22 mouse cellular contexts compared by ENCODE assay signal in the genomic region with DNA sequence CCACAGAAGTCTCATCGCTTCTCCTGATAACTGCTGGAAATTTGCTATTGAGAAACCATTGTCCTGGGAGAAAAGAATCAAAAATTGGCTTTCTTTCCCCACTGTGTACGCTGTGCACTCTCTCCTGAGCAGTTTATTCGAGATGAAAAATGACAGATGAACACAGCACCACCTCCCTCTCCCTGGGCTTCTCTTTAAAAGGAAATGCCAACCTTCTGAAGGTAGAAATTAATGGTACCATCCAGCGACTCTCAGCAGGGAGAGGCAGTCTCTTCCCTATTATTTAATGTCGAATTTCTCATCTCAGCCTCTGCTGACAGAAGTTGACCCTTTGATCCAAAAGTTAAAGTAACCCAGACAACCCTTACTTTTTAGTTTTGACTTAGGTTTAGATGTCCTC. TPM values are rescaled to one million over a fixed set of nuclear protein-coding genes. Genes with fewer than 3 reads are reported as not detected.
DNase-seq lines count a peak whose midpoint lies in the region; ATAC-seq and TF ChIP-seq lines count a peak whose summit lies in the region.
"Had no signal": no experiment of that assay in that cellular context is flagged by ENCODE, and none has a peak within 500 bp of the region (broad histone marks: within the 10 kb centered on the region; RNA-seq: fewer than 3 reads in every experiment).

No protein-coding gene starts in this region.

- no peaks in the 10 kb centered on the region for H3K36me3 ChIP-seq in forebrain, embryonic 13.5 days (ENCODE audit: poor library complexity, severe bottlenecking)
- no peaks in the 10 kb centered on the region for H3K36me3 ChIP-seq in forebrain, embryonic 11.5 days (ENCODE audit: control insufficient read depth, insufficient read depth, low read length)
- no peaks in the 10 kb centered on the region for H3K36me3 ChIP-seq in midbrain, embryonic 11.5 days (ENCODE audit: control insufficient read depth, insufficient read depth, low read length)
- no peaks in the 10 kb centered on the region for H3K36me3 ChIP-seq in midbrain, postnatal 0 days (ENCODE audit: insufficient read depth, low read length)
- no peaks in the 10 kb centered on the region for H3K36me3 ChIP-seq in E14TG2a.4 (ENCODE audit: insufficient read depth, low read length)
- H3K36me3 ChIP-seq in midbrain, embryonic 16.5 days (ENCODE audit: control insufficient read depth, insufficient read depth, low read length) = no peaks in the 10 kb centered on the region
- H3K36me3 ChIP-seq: embryonic facial prominence, embryonic 13.5 days; heart, embryonic 15.5 days had no signal

- H3K4me2 ChIP-seq in forebrain, embryonic 13.5 days = 0 out of 2 replicates have a peak overlapping the region, but pooled peaks have one; percentile 24
- H3K4me2 ChIP-seq in forebrain, embryonic 11.5 days (ENCODE audit: low read depth, low read length, severe bottlenecking) = no peak overlapping the region
- H3K4me2 ChIP-seq in midbrain, embryonic 11.5 days = no peak overlapping the region
- no peak overlapping the region for H3K4me2 ChIP-seq in midbrain, postnatal 0 days (ENCODE audit: low read depth, low read length, poor library complexity, severe bottlenecking)
- H3K4me2 ChIP-seq in midbrain, embryonic 16.5 days (ENCODE audit: low read length) = no peak overlapping the region
- H3K4me2 ChIP-seq: embryonic facial prominence, embryonic 13.5 days; heart, embryonic 11.5 days; heart, embryonic 15.5 days had no signal

- H3K27ac ChIP-seq in forebrain, embryonic 13.5 days = peak overlapping the region; percentile 55
- no peak overlapping the region for H3K27ac ChIP-seq in forebrain, embryonic 11.5 days (ENCODE audit: low read depth, low read length)
- no peak overlapping the region for H3K27ac ChIP-seq in midbrain, embryonic 11.5 days (ENCODE audit: low read depth, low read length)
- H3K27ac ChIP-seq in midbrain, postnatal 0 days (ENCODE audit: low read depth, low read length) = no peak overlapping the region
- H3K27ac ChIP-seq in midbrain, embryonic 16.5 days (ENCODE audit: low read length) = peak overlapping the region; percentile 71
- H3K27ac ChIP-seq: embryonic facial prominence, embryonic 13.5 days; heart, adult 2 months; heart, embryonic 15.5 days; hindbrain, postnatal 0 days had no signal

- H3K4me1 ChIP-seq in forebrain, embryonic 13.5 days = peaks cover 23% of the 10 kb centered on the region
- H3K4me1 ChIP-seq in forebrain, embryonic 11.5 days (replicated peaks; ENCODE audit: control insufficient read depth, insufficient read depth, low read length) = peaks cover 5% of the 10 kb centered on the region; the same call in 1 of the 2 replicates
- H3K4me1 ChIP-seq in midbrain, embryonic 11.5 days (ENCODE audit: control insufficient read depth, insufficient read depth, low read length) = 0 out of 2 replicates have a peak, but pooled peaks cover 4% of the 10 kb centered on the region
- H3K4me1 ChIP-seq in midbrain, postnatal 0 days (ENCODE audit: insufficient read depth, low read length) = no peaks in the 10 kb centered on the region
- peaks cover 40% of the 10 kb centered on the region for H3K4me1 ChIP-seq in E14TG2a.4 (replicated peaks; ENCODE audit: low read depth, low read length)
- H3K4me1 ChIP-seq in midbrain, embryonic 16.5 days (ENCODE audit: control insufficient read depth, insufficient read depth, low read length) = peaks cover 6% of the 10 kb centered on the region

- DNase-seq in forebrain, embryonic 11.5 days (ENCODE audit: low spot score) = no peak
- peak; percentile 73 for DNase-seq in midbrain, embryonic 11.5 days (ENCODE audit: low spot score, missing footprints)
- no peak for DNase-seq in midbrain, postnatal 0 days (ENCODE audit: low spot score)
- DNase-seq: adrenal gland, postnatal 14 days; cerebellum, adult 11-12 months; cerebellum, adult 9-10 months; gastrocnemius, postnatal 14 days; heart, adult 2 months had no signal

- no peak for TF ChIP-seq CTCF in midbrain, postnatal 0 days (IDR thresholded peaks at IDR 0.05)
- no peak for TF ChIP-seq CTCF in E14TG2a.4 (conservative IDR thresholded peaks at IDR 0.05; ENCODE audit: low read length)

- peak; percentile 46 for ATAC-seq in forebrain, embryonic 13.5 days
- ATAC-seq in forebrain, embryonic 11.5 days (replicated peaks; ENCODE audit: low FRiP score) = no peak
- ATAC-seq in midbrain, embryonic 11.5 days (ENCODE audit: low FRiP score) = no peak
- no peak for ATAC-seq in midbrain, postnatal 0 days (ENCODE audit: low FRiP score)
- no peak; the same call in 1 of the 2 replicates for ATAC-seq in midbrain, embryonic 16.5 days
- no peak for ATAC-seq in erythroblast, adult 5-6 weeks (replicated peaks; ENCODE audit: low FRiP score, poor library complexity, severe bottlenecking)
- ATAC-seq: activated CD4-positive, CD25-positive, alpha-beta regulatory T cell, adult 4 months; hindbrain, postnatal 0 days; Patski had no signal

- H3K27me3 ChIP-seq in forebrain, embryonic 13.5 days = no peaks in the 10 kb centered on the region
- no peaks in the 10 kb centered on the region for H3K27me3 ChIP-seq in forebrain, embryonic 11.5 days (ENCODE audit: control insufficient read depth, insufficient read depth, low read length)
- no peaks in the 10 kb centered on the region for H3K27me3 ChIP-seq in midbrain, embryonic 11.5 days (ENCODE audit: control insufficient read depth, insufficient read depth, low read length)
- no peaks in the 10 kb centered on the region for H3K27me3 ChIP-seq in midbrain, postnatal 0 days (ENCODE audit: insufficient read depth, low read length)
- 0 out of 2 replicates have a peak, but pooled peaks cover 2% of the 10 kb centered on the region for H3K27me3 ChIP-seq in E14TG2a.4 (ENCODE audit: insufficient read depth, low read length)
- H3K27me3 ChIP-seq in midbrain, embryonic 16.5 days (ENCODE audit: control insufficient read depth, insufficient read depth, low read depth, low read length) = no peaks in the 10 kb centered on the region
- H3K27me3 ChIP-seq: embryonic facial prominence, embryonic 13.5 days; heart, embryonic 15.5 days; Patski had no signal

- WGBS in forebrain, embryonic 13.5 days = 58% methylated on average over 5 of the region's 5 CpGs
- WGBS in forebrain, embryonic 11.5 days = 70% methylated on average over 5 of the region's 5 CpGs
- 76% methylated on average over 5 of the region's 5 CpGs for WGBS in midbrain, embryonic 11.5 days
- WGBS in midbrain, postnatal 0 days = 58% methylated on average over 5 of the region's 5 CpGs
- 54% methylated on average over 5 of the region's 5 CpGs for WGBS in midbrain, embryonic 16.5 days

- H3K4me3 ChIP-seq in forebrain, embryonic 13.5 days = no peak overlapping the region
- H3K4me3 ChIP-seq in forebrain, embryonic 11.5 days (ENCODE audit: low read depth, low read length) = no peak overlapping the region
- no peak overlapping the region for H3K4me3 ChIP-seq in midbrain, embryonic 11.5 days (ENCODE audit: low read depth, low read length)
- no peak overlapping the region for H3K4me3 ChIP-seq in midbrain, postnatal 0 days (ENCODE audit: low read depth, low read length)
- H3K4me3 ChIP-seq in E14TG2a.4 (replicated peaks; ENCODE audit: low read length) = 0 out of 2 replicates have a peak overlapping the region, but pooled peaks have one; percentile 26
- no peak overlapping the region for H3K4me3 ChIP-seq in midbrain, embryonic 16.5 days (ENCODE audit: low read depth, low read length)
- H3K4me3 ChIP-seq: embryonic facial prominence, embryonic 13.5 days; heart, adult 2 months; heart, embryonic 15.5 days had no signal

- H3K9ac ChIP-seq in forebrain, embryonic 13.5 days = no peak overlapping the region
- no peak overlapping the region for H3K9ac ChIP-seq in forebrain, embryonic 11.5 days (ENCODE audit: low read length)
- H3K9ac ChIP-seq in midbrain, embryonic 11.5 days (ENCODE audit: low read length) = no peak overlapping the region
- H3K9ac ChIP-seq in midbrain, postnatal 0 days (replicated peaks; ENCODE audit: low read length, poor library complexity, severe bottlenecking) = no peak overlapping the region
- H3K9ac ChIP-seq in midbrain, embryonic 16.5 days (ENCODE audit: low read depth, low read length) = no peak overlapping the region
- H3K9ac ChIP-seq: embryonic facial prominence, embryonic 13.5 days; heart, embryonic 15.5 days had no signal

- no peaks in the 10 kb centered on the region for H3K9me3 ChIP-seq in forebrain, embryonic 13.5 days (replicated peaks)
- H3K9me3 ChIP-seq in forebrain, embryonic 11.5 days (ENCODE audit: control insufficient read depth, low read length) = no peaks in the 10 kb centered on the region
- H3K9me3 ChIP-seq in midbrain, embryonic 11.5 days (ENCODE audit: control insufficient read depth, low read length) = no peaks in the 10 kb centered on the region
- no peaks in the 10 kb centered on the region for H3K9me3 ChIP-seq in midbrain, postnatal 0 days (ENCODE audit: low read length)
- no peaks in the 10 kb centered on the region for H3K9me3 ChIP-seq in E14TG2a.4 (ENCODE audit: low read length)
- H3K9me3 ChIP-seq in midbrain, embryonic 16.5 days (replicated peaks; ENCODE audit: control insufficient read depth, low read length, poor library complexity, severe bottlenecking) = no peaks in the 10 kb centered on the region
- H3K9me3 ChIP-seq: embryonic facial prominence, embryonic 13.5 days; heart, embryonic 15.5 days had no signal

RNA-seq across cellular contexts. Expression of a gene that starts 5.4 kb away (rescaled TPM):
- polyA plus RNA-seq in forebrain, embryonic 13.5 days (2015; fragmentation: Nextera tagmentation; extraction: Ambion mirVana) = not detected in 2 replicates
- not detected in 2 replicates for polyA plus RNA-seq in forebrain, embryonic 11.5 days (2014; fragmentation: Nextera tagmentation; extraction: Ambion mirVana)
- polyA plus RNA-seq in midbrain, embryonic 11.5 days (2014; fragmentation: Nextera tagmentation; extraction: Ambion mirVana) = 0.37 TPM in 1 of 2 replicates, not detected in the other
- total RNA-seq in midbrain, postnatal 0 days (2014; rRNA removed) = not detected in 2 replicates
- not detected in 2 replicates for polyA plus RNA-seq in midbrain, postnatal 0 days (2015; fragmentation: Nextera tagmentation; extraction: Ambion mirVana)
- not detected in 2 replicates for polyA plus RNA-seq in midbrain, embryonic 16.5 days (2015; fragmentation: Nextera tagmentation; extraction: Ambion mirVana)
- not detected in 2 replicates for total RNA-seq in erythroblast, adult 5-6 weeks (2015; ENCODE audit: low replicate concordance)
- total RNA-seq in erythroblast, adult 5-6 weeks (2017; ENCODE audit: low replicate concordance) = 1.2 TPM in 1 of 2 replicates, not detected in the other
- total RNA-seq: hematopoietic stem cell, adult 5-6 weeks had no signal
- polyA plus RNA-seq: activated CD4-positive, CD25-positive, alpha-beta regulatory T cell, adult 4 months; C2C12; embryonic facial prominence, embryonic 13.5 days; gonadal fat pad, adult 2 months; heart, adult 2 months; heart, embryonic 11.5 days; heart, embryonic 15.5 days; hindbrain, postnatal 0 days; intestine, embryonic 14.5 days had no signal

RNA-seq across cellular contexts. Expression of a gene that starts 9.6 kb away (rescaled TPM):
- polyA plus RNA-seq in forebrain, embryonic 13.5 days (2015; fragmentation: Nextera tagmentation; extraction: Ambion mirVana) = 3.5 and 4.3 TPM in 2 replicates
- polyA plus RNA-seq in forebrain, embryonic 11.5 days (2014; fragmentation: Nextera tagmentation; extraction: Ambion mirVana) = 1.5 and 1.8 TPM in 2 replicates
- polyA plus RNA-seq in midbrain, embryonic 11.5 days (2014; fragmentation: Nextera tagmentation; extraction: Ambion mirVana) = 1.1 and 1.7 TPM in 2 replicates
- total RNA-seq in midbrain, postnatal 0 days (2014; rRNA removed) = 56.2 and 70.5 TPM in 2 replicates
- 11.9 and 13.2 TPM in 2 replicates for polyA plus RNA-seq in midbrain, postnatal 0 days (2015; fragmentation: Nextera tagmentation; extraction: Ambion mirVana)
- 15.2 and 15.9 TPM in 2 replicates for polyA plus RNA-seq in midbrain, embryonic 16.5 days (2015; fragmentation: Nextera tagmentation; extraction: Ambion mirVana)
- total RNA-seq in erythroblast, adult 5-6 weeks (2015; ENCODE audit: low replicate concordance) = 1.3 and 1.5 TPM in 2 replicates
- 0.17 and 0.70 TPM in 2 replicates for total RNA-seq in erythroblast, adult 5-6 weeks (2017; ENCODE audit: low replicate concordance)

Comparison
In these comparisons a context has a peak if more than half of its experiments do, and no peak if none do; other contexts are left out.
1. H3K27ac ChIP-seq: peak in forebrain, embryonic 13.5 days (single experiment) and midbrain, embryonic 16.5 days (single experiment); none in forebrain, embryonic 11.5 days (single experiment), midbrain, embryonic 11.5 days (single experiment) and midbrain, postnatal 0 days (single experiment).